Mouse (Mus musculus) embryonic fibroblast, embryonic 13.5 days (primary cell): ENCODE measurements at regions not wholly inside any gene's neighbourhood (a gene's known extent, or its start where the extent isn't known, plus 50 kb on each side); places are given as distances from the start of the nearest gene placed in this dataset.

Experiments used
- H3K27ac ChIP-seq: 2 replicates; pipeline ENCODE4 v1.5.1; 2012; ENCODE audit warnings: low read length, control low read depth, inconsistent platforms; ENCODE audit not compliant: insufficient read depth
- H3K4me1 ChIP-seq: 2 replicates; pipeline ENCODE4 v1.6.1; 2011; ENCODE audit warnings: low read length; ENCODE audit not compliant: control insufficient read depth, insufficient read depth
- H3K4me3 ChIP-seq: 2 replicates; pipeline ENCODE4 v1.5.1; 2011; ENCODE audit warnings: mild to moderate bottlenecking, control low read depth, low read length; ENCODE audit not compliant: insufficient read depth
- CTCF ChIP-seq: IDR thresholded peaks from 2 replicates; pipeline ENCODE4 v1.5.1; 2011; ENCODE audit warnings: mild to moderate bottlenecking, control low read depth, low read length, moderate library complexity, borderline replicate concordance; ENCODE audit not compliant: insufficient read depth
- POLR2A ChIP-seq: IDR thresholded peaks from 2 replicates; pipeline ENCODE4 v1.6.1; 2011; ENCODE audit warnings: low read depth, mild to moderate bottlenecking, control low read depth, low read length, moderate library complexity

GRCm38 (mm10) chr12:8111484-8111883, 96.4 kb upstream of the Ldah start:
- Histone ChIP-seq H3K4me1 (peaks cover 21% of the 10 kb centered on the region), H3K27ac (no peak overlapping the region), H3K4me3 (no peak overlapping the region)
- no peak for TF ChIP-seq CTCF
- no peak for TF ChIP-seq POLR2A

GRCm38 (mm10) chr12:8155566-8155965, 52.3 kb upstream of the Ldah start:
- H3K4me3 ChIP-seq, result no peak overlapping the region
- TF ChIP-seq POLR2A (no peak), CTCF (no peak)
- no peak overlapping the region for H3K27ac ChIP-seq
- no peaks in the 10 kb centered on the region for H3K4me1 ChIP-seq
